Mouse (Mus musculus) ZHBTc4 (cell line): ENCODE measurements at regions not wholly inside any gene's neighbourhood (a gene's known extent, or its start where the extent isn't known, plus 50 kb on each side); places are given as distances from the start of the nearest gene placed in this dataset.
A peak's percentile ranks its signal among the peaks of the same experiment; 100 is the strongest.

Experiments used
- DNase-seq: peaks from one replicate; pipeline ENCODE4 v3.0.0-alpha.2; 2011; ENCODE audit warnings: low read depth, low spot score

DNA sequence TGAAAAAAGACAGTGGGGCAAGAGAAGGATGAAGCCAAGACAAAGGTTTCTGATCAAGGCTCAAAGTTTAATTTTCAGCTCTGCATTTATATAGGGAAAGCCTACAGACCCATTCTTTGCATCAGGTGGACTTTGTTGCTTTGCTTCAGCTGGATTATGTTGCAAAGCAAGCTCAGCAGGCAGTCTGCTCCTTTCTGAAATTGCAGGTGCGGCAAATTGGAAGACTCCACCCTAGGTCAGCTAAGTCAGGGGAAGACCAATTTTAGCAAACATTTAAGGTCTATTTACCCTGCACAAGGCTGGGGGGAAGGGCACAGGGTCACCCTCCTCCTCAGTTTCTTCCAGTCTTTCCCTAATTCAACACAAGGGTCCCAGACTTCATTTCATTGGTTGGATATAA is 502.3 kb downstream of the Sh2d4b start:
- peak; percentile 60 for DNase-seq

DNA sequence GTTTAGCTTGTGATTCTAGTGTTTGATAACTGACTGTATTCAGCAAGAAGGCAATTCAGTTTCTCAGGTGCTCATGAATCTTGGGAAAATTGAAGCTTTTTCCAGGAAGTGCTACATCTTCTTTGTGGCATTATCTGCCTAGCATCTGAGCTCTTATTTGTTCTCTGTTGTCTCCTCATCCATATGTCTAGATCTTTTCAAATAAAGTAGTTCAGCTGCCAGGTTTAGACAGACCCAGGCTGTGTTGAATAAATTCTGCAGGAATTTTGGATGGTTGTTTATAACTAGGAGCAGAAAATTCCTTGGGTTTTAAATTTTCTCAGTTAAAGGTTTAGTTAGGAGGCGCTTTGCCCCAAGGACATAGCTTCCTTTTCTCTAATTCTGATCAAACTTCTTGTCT is 511.5 kb downstream of the Sh2d4b start:
- no peak for DNase-seq

DNA sequence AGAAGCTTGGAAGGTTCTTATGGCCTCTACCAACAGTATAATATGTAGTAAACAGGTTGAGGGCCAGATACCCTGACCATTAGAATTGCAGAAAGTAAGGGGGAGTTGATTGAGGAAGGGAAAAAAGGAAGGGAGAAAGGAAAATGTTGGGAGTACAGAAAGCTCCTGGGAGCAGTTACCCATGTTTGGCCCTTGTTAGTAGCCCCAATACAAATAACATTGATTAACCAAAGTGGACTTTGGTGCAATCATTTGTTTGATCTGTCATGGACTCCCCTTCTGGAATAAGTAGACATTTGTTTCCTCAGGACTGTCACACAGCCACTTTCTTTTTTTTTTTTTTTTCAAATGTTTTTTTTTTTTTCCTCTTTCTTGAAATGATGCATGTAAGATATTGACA is 513.4 kb downstream of the Sh2d4b start:
- no peak for DNase-seq

DNA sequence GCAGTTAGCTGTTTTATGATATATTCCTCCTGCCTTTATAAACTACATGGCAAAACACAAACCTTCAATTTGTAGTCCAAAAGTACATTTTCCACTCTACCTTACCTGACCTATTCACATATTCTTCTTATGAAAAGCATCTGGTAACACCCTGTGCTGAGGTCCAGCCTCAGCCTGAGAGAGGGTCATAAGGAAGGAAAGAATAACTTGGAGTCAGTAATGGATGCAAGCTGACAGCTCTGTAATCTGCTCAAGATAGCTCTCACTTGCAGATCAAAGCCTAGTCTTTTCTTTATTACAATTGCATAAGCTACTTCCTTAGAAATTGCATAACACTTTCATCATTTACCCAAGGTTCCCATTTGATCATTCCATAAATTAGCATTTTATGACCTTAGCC is 528.7 kb downstream of the Sh2d4b start:
- DNase-seq = no peak

DNA sequence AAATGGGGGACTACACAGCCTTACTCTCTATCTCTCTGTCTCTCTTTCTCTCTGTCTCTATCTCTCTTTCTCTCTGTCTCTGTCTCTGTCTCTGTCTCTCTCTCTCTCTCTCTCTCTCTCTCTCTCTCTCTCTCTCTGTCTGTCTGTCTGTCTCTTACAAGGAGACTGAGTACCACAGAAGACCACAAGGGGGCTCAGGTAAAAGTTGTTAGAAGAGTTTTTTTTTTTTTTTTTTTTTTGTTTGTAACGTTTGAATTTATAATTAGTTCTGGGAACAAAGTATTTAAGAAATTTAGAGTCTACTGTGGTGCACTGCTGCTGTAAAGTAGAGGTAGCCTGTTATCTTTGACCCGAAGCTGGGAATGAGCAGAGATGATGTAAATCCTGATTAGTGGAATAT is 530.2 kb downstream of the Sh2d4b start:
- peak; percentile 15 for DNase-seq
